Mouse (Mus musculus) kidney, postnatal 36 days (tissue): ENCODE data around the gene Prrx2.
"Not testable (repeated sequence)": the region's sequence is repeated elsewhere in the genome, so short reads cannot be mapped to it uniquely, and the experiment has no call there.

Source experiments
- DNase-seq, 2 experiments: peaks; one replicate each; pipeline ENCODE4 v3.0.0; 2021 to 2022; ENCODE audit warnings: mixed read lengths in 2 of 2

The Prrx2 gene

GRCm38 (mm10) chr2:30913022-30913421 is 78.2 kb downstream of the Prrx2 start:
- DNase-seq: no peak

GRCm38 (mm10) chr2:30914836-30915235 is 80.1 kb downstream of the Prrx2 start:
- DNase-seq: no peak

- DNase-seq: no peak
Measured at GRCm38 (mm10) chr2:30915376-30915775, 80.6 kb downstream of the Prrx2 start.

GRCm38 (mm10) chr2:30915933-30916332 is 81.2 kb downstream of the Prrx2 start:
- not testable (repeated sequence) for DNase-seq

- DNase-seq: no peak
Measured at GRCm38 (mm10) chr2:30917649-30918048, 82.9 kb downstream of the Prrx2 start.

GRCm38 (mm10) chr2:30918126-30918525 is 83.4 kb downstream of the Prrx2 start:
- DNase-seq: no peak

- DNase-seq: no peak
Measured at GRCm38 (mm10) chr2:30918780-30919329, 84.1 kb downstream of the Prrx2 start.

GRCm38 (mm10) chr2:30920216-30920615 is 85.4 kb downstream of the Prrx2 start:
- DNase-seq: no peak

- DNase-seq: no peak
Measured at GRCm38 (mm10) chr2:30923099-30923498, 88.3 kb downstream of the Prrx2 start.

GRCm38 (mm10) chr2:30925181-30925580 is 90.4 kb downstream of the Prrx2 start:
- DNase-seq: no peak

GRCm38 (mm10) chr2:30926381-30926780 is 91.6 kb downstream of the Prrx2 start:
- no peak for DNase-seq

- DNase-seq: no peak
Measured at GRCm38 (mm10) chr2:30927151-30927781, 92.5 kb downstream of the Prrx2 start.

GRCm38 (mm10) chr2:30927844-30928628 is 93.3 kb downstream of the Prrx2 start:
- DNase-seq: peak; percentile 76 to 95

- no peak for DNase-seq
Measured at GRCm38 (mm10) chr2:30928893-30929482, 94.2 kb downstream of the Prrx2 start.

- peak; percentile 72 to 89 for DNase-seq
Measured at GRCm38 (mm10) chr2:30929483-30930045, 94.8 kb downstream of the Prrx2 start, which contains the start of gene Ptges. Ptges (minus strand) TSS chr2:30929863.

- not testable (repeated sequence) for DNase-seq
Measured at GRCm38 (mm10) chr2:30930846-30931245, 96.1 kb downstream of the Prrx2 start.
